Mouse (Mus musculus) heart, embryonic 13.5 days (tissue): ENCODE measurements at regions not wholly inside any gene's neighbourhood (a gene's known extent, or its start where the extent isn't known, plus 50 kb on each side); places are given as distances from the start of the nearest gene placed in this dataset.

Experiments used
- ATAC-seq: fragments of 200-750 bp; cut with Nextera tagmentation; 2 replicates; pipeline ENCODE4 v1.8.0; 2017; ENCODE audit warnings: moderate TSS enrichment; ENCODE audit not compliant: insufficient number of reproducible peaks, low FRiP score, low TSS enrichment; ENCODE audit errors: extremely low read depth
- H3K27ac ChIP-seq: fragments of 300-500 bp; sonication (generic); replicated peaks from 2 replicates; pipeline ENCODE4 v1.5.1; 2015; ENCODE audit warnings: moderate library complexity, mild to moderate bottlenecking, inconsistent platforms
- H3K27me3 ChIP-seq: fragments of 300-500 bp; sonication (generic); replicated peaks from 2 replicates; pipeline ENCODE4 v1.6.1; 2015; ENCODE audit warnings: mild to moderate bottlenecking, inconsistent platforms
- H3K36me3 ChIP-seq: fragments of 300-500 bp; sonication (generic); 2 replicates; pipeline ENCODE4 v1.6.1; 2015; ENCODE audit warnings: mild to moderate bottlenecking, inconsistent platforms
- H3K4me1 ChIP-seq: fragments of 300-500 bp; sonication (generic); 2 replicates; pipeline ENCODE4 v1.6.1; 2015; ENCODE audit warnings: inconsistent platforms
- H3K4me2 ChIP-seq: fragments of 300-500 bp; sonication (generic); 2 replicates; pipeline ENCODE4 v1.6.1; 2015; ENCODE audit warnings: inconsistent platforms, mild to moderate bottlenecking, moderate library complexity
- H3K4me3 ChIP-seq: fragments of 300-500 bp; sonication (generic); 2 replicates; pipeline ENCODE4 v1.5.1; 2015; ENCODE audit warnings: moderate library complexity, mild to moderate bottlenecking, inconsistent platforms
- H3K9ac ChIP-seq: fragments of 300-500 bp; sonication (generic); 2 replicates; pipeline ENCODE4 v1.6.1; 2015; ENCODE audit warnings: inconsistent platforms, mild to moderate bottlenecking, moderate library complexity
- H3K9me3 ChIP-seq: fragments of 300-500 bp; sonication (generic); 2 replicates; pipeline ENCODE4 v1.6.1; 2016; ENCODE audit warnings: inconsistent platforms
- WGBS: fragments of 180-500 bp; shearing (Covaris S2); methylation state at CpG from one replicate; pipeline ENCODE4 v1.1.7; 2015; ENCODE audit warnings: mixed read lengths; 5-methylcytosine and 5-hydroxymethylcytosine counted together

DNA sequence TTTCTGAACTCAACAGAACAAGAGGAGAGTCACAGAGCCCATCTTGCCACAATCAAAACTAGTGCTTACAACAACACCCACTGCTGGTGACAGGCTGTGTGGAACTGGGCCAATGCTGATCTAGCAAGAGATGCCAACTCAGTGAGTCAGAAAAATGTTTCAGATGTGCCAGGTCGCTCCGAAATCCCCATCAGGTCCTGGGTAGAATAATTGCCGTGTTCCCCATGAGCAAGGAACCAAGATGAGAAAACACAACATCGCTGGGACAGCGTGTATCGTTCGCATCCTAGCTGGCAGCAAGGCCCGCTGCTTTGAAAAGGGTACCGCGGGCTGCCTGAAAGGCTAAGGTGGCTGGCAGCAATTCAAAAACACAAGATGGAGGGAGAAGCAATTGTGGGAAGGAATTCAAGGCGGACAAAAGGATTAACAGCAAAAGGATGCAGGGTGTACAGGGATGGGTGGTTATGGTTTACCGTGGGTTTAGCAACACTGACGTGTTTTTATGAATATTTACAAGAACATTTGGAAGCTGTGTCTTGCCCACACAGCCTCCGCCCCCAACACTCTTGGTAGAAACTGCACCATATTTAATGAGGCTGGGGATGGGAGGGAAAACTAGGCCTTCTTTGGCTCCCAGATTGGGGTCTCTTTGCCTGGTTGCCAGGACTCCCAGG, 229.7 kb upstream of the G2e3 start:
- peak; percentile 42; the same call in 1 of the 2 replicates for ATAC-seq
- Histone ChIP-seq H3K27me3 (no peaks in the 10 kb centered on the region), H3K4me1 (peaks cover 4% of the 10 kb centered on the region), H3K4me2 (peak overlapping the region; percentile 5; the same call in 1 of the 2 replicates), H3K9ac (no peak overlapping the region), H3K4me3 (no peak overlapping the region), H3K36me3 (no peaks in the 10 kb centered on the region), H3K27ac (peak overlapping the region; percentile 54), H3K9me3 (0 out of 2 replicates have a peak, but pooled peaks cover 3% of the 10 kb centered on the region)
- 73% methylated on average over 14 of the region's 14 CpGs for WGBS

DNA sequence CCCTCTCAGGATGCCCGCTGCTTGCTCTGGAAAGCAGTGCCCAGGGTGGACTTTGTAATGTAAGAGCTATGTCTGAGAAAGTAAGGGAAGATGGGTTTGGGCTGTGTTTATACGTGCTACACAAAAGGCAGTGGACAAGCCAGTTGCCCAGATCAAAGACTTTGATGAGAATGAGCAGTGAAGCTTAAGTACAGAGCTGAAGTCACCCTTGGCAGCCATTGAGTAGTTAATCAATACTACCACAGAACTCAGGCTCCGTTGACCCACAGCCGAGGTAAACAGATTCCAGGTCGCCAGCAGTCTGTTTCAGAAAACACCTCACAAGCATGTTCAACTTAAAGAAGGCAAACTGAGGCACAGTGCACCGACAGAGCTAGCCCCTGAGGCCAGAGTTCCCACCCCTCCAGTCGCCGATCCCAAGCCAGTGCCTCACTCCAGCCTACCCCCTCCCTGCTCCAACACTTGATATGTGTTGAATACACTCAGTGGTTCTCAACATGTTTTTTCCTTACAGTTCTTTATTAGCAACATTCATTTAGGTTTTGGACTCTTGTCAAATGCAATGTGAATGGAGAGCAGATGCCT, 230.3 kb upstream of the G2e3 start:
- Histone ChIP-seq H3K9ac (no peak overlapping the region), H3K27ac (peak overlapping the region; percentile 54), H3K36me3 (no peaks in the 10 kb centered on the region), H3K4me1 (peaks cover 5% of the 10 kb centered on the region), H3K27me3 (no peaks in the 10 kb centered on the region), H3K4me2 (peak overlapping the region; percentile 5; the same call in 1 of the 2 replicates), H3K9me3 (0 out of 2 replicates have a peak, but pooled peaks cover 3% of the 10 kb centered on the region), H3K4me3 (no peak overlapping the region)
- WGBS: 65% methylated on average over 8 of the region's 8 CpGs
- ATAC-seq: no peak; the same call in 1 of the 2 replicates

DNA sequence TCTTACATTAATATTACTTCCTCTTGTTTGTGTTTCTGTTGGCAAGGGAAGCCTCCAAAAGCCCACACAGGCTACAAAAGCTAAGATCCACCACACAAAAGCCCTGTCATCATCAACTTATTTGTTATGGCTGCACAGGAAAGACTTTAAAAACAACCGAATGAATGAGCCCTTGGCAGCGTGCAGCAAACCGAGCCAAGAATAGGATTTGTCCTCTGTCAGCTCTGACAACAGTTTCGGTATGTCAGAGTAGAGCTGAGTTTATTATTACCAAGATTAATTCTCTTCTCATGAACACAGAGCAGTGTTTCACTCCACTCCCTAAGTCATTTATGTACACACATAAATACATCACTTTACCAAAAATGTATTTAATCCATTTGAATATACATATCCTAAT, 236.1 kb upstream of the G2e3 start:
- Histone ChIP-seq H3K9me3 (no peaks in the 10 kb centered on the region), H3K9ac (no peak overlapping the region), H3K27me3 (no peaks in the 10 kb centered on the region), H3K27ac (peak overlapping the region; percentile 74), H3K4me3 (no peak overlapping the region), H3K4me1 (peaks cover 13% of the 10 kb centered on the region), H3K4me2 (peak overlapping the region; percentile 43), H3K36me3 (no peaks in the 10 kb centered on the region)
- ATAC-seq: no peak
- 20% methylated on average over 4 of the region's 4 CpGs for WGBS

DNA sequence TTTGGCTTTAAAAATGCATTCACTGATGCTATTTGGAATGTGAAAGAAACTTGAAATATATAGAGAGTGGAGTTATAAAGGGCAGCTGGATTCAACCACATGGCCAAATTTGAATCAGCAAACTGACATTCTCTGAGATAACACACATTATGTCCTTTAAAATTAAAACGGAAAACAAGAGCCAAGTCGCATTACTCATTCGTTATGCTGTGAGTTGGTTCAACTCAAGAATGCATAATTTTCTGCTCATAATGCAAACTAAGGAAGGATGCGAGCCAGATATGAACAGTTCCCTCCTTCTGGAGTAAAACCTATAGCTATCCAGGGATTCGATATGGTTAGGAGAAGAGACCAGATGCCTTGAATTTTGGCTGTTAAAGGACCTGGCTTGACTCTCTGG, 239.8 kb upstream of the G2e3 start:
- Histone ChIP-seq H3K27me3 (no peaks in the 10 kb centered on the region), H3K36me3 (no peaks in the 10 kb centered on the region), H3K4me1 (peaks cover 13% of the 10 kb centered on the region), H3K4me3 (no peak overlapping the region), H3K9ac (no peak overlapping the region), H3K27ac (no peak overlapping the region), H3K9me3 (no peaks in the 10 kb centered on the region), H3K4me2 (no peak overlapping the region)
- WGBS: 69% methylated on average over 5 of the region's 5 CpGs
- ATAC-seq: no peak

DNA sequence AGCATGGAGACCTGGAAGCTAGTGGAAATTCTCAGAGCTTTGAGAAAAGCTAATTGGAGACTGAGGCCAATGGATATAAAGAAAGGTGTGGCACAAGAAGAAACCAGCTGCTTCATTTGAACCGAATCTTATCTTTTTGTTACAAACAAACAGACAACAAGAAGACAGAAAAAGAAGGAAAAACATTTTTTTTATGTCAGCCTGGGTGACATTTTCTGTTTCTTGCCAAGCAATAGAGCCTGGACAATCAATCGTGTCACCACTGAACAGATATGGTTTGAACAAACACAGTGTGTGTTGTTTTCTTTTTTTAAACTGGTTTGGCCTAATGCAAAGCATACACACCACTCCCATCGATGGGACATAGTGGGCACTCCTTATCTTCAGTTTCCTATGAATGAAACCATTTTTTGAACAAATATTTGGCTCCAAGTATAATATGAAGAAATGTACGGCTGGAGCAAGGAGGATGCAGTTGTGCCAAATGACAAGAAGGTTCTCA, 244.3 kb upstream of the G2e3 start:
- Histone ChIP-seq H3K4me3 (no peak overlapping the region), H3K9ac (no peak overlapping the region), H3K27me3 (no peaks in the 10 kb centered on the region), H3K27ac (no peak overlapping the region), H3K4me1 (no peaks in the 10 kb centered on the region), H3K9me3 (no peaks in the 10 kb centered on the region), H3K4me2 (no peak overlapping the region), H3K36me3 (no peaks in the 10 kb centered on the region)
- 55% methylated on average over 4 of the region's 4 CpGs for WGBS
- no peak for ATAC-seq

DNA sequence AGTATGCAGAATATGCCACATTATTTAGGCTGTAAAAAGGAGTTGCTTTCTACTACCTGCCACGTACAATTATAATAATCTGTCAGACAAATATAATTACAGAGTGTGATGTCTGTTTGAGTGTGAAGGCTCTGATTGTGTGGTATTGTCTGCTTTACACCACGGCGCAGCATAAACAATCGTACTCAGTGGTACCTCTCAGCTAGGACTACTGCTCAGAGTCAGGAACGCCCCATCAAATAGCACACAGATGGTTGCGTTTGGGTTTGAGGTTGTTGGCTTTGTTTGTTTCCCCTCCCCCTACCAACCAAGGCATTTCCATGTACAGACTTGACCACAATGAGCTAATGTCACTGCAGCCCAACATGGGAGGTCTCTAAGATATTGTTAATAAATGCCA, 246.2 kb upstream of the G2e3 start:
- WGBS: 77% methylated on average over 6 of the region's 6 CpGs
- Histone ChIP-seq H3K27me3 (no peaks in the 10 kb centered on the region), H3K9ac (no peak overlapping the region), H3K4me3 (no peak overlapping the region), H3K9me3 (no peaks in the 10 kb centered on the region), H3K27ac (no peak overlapping the region), H3K4me2 (no peak overlapping the region), H3K4me1 (no peaks in the 10 kb centered on the region), H3K36me3 (no peaks in the 10 kb centered on the region)
- no peak for ATAC-seq

DNA sequence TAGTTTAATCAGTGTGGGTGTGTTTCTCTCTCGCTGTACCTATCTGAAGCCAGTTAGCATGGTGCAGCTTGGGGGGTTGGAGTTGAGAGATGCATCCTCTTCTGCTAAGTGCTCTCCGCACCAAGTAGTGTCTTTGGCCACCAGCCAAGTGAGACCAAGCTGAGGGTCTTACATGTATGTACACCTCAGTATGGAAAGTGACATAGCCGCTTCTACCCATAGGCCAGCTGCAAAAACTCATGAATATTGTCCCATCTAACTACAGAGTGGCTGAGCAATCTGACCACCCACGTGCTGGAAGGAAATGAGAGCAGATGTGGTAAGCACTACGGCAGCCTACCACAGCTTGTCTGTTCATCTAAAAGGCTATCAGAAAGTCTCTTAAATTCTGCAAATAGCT, 247.0 kb upstream of the G2e3 start:
- 71% methylated on average over 5 of the region's 5 CpGs for WGBS
- Histone ChIP-seq H3K4me1 (peaks cover 6% of the 10 kb centered on the region; the same call in 1 of the 2 replicates), H3K9ac (no peak overlapping the region), H3K27ac (no peak overlapping the region), H3K4me3 (no peak overlapping the region), H3K27me3 (no peaks in the 10 kb centered on the region), H3K9me3 (no peaks in the 10 kb centered on the region), H3K36me3 (no peaks in the 10 kb centered on the region), H3K4me2 (no peak overlapping the region)
- no peak for ATAC-seq

DNA sequence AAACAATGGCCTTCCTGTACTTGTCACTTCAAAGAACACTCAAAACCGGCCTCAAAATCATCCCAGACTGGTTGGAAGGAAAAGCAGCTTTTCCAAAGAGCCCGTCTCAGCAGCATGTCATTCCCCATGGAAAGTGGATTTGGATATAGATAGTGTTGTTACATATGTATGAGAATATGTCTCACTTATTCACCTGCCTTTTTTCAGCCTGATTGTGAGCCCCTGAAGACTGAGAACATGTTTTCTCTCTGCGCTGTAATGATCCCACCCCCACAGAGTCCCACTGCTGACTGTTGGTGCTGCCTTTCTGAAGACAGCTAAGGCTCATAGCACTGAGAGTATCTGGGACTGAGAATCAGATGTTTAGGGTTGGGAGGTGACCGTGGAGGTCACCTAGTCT, 251.9 kb upstream of the G2e3 start:
- Histone ChIP-seq H3K9ac (no peak overlapping the region), H3K27ac (no peak overlapping the region), H3K9me3 (no peaks in the 10 kb centered on the region), H3K4me3 (no peak overlapping the region), H3K27me3 (no peaks in the 10 kb centered on the region), H3K4me2 (no peak overlapping the region), H3K36me3 (no peaks in the 10 kb centered on the region), H3K4me1 (peaks cover 6% of the 10 kb centered on the region; the same call in 1 of the 2 replicates)
- no peak for ATAC-seq
- whole genome bisulfite sequencing: 61% methylated on average over 4 of the region's 4 CpGs

DNA sequence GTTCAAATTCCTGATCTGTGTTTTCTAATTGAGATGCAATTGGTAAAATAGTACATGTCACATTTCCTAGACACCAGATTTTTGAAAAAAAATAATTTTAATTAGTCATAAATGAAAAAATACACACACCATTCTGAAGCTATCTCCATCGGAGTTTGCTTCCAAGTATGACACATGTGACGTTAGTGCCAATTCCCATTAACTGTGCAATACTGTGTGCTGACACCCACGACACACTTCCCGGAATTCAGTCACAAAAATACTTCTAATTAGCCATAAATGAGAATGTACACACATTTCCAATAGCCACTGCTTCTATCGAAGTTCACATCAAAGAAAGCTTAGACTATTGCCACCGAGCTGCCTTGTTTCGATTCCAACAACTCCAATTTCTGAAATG, 258.5 kb upstream of the G2e3 start:
- WGBS: 84% methylated on average over 7 of the region's 7 CpGs
- no peak overlapping the region for H3K27ac ChIP-seq
- H3K4me2 ChIP-seq: no peak overlapping the region
- H3K4me1 ChIP-seq: no peaks in the 10 kb centered on the region
- H3K36me3 ChIP-seq: no peaks in the 10 kb centered on the region
- no peak for ATAC-seq
- no peak overlapping the region for H3K9ac ChIP-seq
- no peaks in the 10 kb centered on the region for H3K27me3 ChIP-seq
- no peaks in the 10 kb centered on the region for H3K9me3 ChIP-seq
- no peak overlapping the region for H3K4me3 ChIP-seq

DNA sequence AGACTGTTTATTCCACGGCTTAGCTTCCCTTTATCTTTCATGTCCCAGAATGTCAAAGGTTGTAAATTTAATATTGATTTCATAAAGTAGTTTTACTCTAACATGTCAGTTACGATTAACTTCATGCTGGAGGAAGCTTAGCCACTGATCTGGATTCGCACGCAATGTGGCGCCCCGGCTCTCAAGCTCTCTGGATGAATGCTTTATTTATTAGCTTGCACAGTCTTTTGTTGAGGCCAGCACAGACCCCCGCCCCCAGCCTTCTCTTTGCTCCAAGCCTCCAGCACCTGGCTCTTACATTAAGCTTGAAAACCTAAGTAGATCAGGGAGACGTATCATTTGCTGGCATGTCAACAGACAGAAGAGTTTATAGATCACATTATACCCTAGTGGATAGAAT, 266.1 kb upstream of the G2e3 start:
- 79% methylated on average over 8 of the region's 8 CpGs for WGBS
- no peak for ATAC-seq
- H3K4me2 ChIP-seq: no peak overlapping the region
- H3K4me3 ChIP-seq: no peak overlapping the region
- no peaks in the 10 kb centered on the region for H3K4me1 ChIP-seq
- no peaks in the 10 kb centered on the region for H3K27me3 ChIP-seq
- H3K27ac ChIP-seq: no peak overlapping the region
- no peaks in the 10 kb centered on the region for H3K9me3 ChIP-seq
- H3K36me3 ChIP-seq: no peaks in the 10 kb centered on the region
- H3K9ac ChIP-seq: no peak overlapping the region

DNA sequence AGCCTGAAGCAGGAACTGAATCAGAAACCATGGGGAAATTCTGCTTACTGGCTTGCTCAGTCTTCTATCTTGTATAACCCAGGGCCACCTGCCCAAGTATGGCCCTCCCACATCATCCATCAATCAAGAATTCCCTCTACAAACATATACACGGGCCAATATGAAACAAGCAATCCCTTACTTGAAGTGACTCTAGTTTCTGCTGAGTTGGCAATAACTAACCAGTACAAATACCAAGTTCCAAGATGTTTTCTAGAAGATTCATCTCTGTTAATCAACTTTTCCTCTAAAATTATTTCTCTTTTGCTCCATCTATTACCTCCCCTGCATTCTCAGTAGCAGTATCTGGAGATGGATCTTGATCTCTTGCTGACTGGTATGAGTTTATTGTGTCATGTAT, 274.4 kb upstream of the G2e3 start:
- H3K4me1 ChIP-seq: no peaks in the 10 kb centered on the region
- H3K4me2 ChIP-seq: no peak overlapping the region
- no peaks in the 10 kb centered on the region for H3K36me3 ChIP-seq
- no peaks in the 10 kb centered on the region for H3K9me3 ChIP-seq
- 65% methylated on average over 1 of the region's 1 CpGs for WGBS
- no peaks in the 10 kb centered on the region for H3K27me3 ChIP-seq
- no peak overlapping the region for H3K9ac ChIP-seq
- no peak for ATAC-seq
- H3K4me3 ChIP-seq: no peak overlapping the region
- H3K27ac ChIP-seq: no peak overlapping the region

DNA sequence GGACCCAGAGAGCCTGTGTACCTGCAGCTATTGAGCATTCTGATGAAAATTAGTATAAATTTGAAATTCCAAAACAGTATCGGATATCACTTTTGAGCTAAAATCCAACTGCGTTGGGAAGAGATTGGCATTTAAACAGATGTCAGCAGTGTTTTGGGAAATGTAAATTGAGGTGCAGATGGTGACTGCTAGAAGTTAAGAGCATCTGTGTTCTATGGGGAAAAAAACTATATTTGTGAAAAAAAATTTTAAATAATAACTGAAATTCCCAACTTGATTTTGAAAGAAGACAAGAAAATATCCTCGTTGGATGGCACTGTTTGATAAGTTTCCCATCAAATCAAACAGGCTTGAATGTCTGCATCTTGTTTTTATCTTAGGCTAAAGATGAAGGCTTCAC, 286.9 kb upstream of the G2e3 start:
- no peaks in the 10 kb centered on the region for H3K9me3 ChIP-seq
- no peak overlapping the region for H3K9ac ChIP-seq
- H3K36me3 ChIP-seq: no peaks in the 10 kb centered on the region
- no peak for ATAC-seq
- no peaks in the 10 kb centered on the region for H3K27me3 ChIP-seq
- H3K4me1 ChIP-seq: 0 out of 2 replicates have a peak, but pooled peaks cover 9% of the 10 kb centered on the region
- WGBS: 78% methylated on average over 3 of the region's 3 CpGs
- H3K4me3 ChIP-seq: no peak overlapping the region
- H3K4me2 ChIP-seq: no peak overlapping the region
- no peak overlapping the region for H3K27ac ChIP-seq
